Mouse (Mus musculus): ENCODE results near the gene Aldh3a1. TPM values are rescaled to one million over a fixed set of nuclear protein-coding genes. Genes with fewer than 3 reads are reported as not detected.

The Aldh3a1 gene
- polyA plus RNA-seq, 1 experiment = 0.35 TPM

DNA sequence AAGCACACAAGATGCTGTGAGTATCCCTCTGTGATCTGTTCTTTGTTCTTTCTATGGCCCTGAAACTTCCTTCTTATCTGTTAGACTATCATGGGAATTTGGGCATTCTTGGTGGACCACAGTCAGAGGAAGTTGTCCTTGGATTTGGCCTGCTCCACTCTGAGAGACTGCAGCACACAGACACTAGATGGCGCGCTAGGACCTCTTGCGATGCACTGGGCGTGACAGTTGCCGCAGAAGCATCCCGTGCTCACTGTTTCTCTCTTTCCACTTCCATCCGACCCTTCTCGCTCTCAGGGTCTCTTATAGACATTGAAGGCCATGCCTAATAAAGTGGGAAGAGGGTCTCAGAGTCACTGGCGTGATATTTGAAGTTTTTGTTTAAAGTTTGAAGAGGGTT, 13.9 kb upstream of the Aldh3a1 start:
- no peaks in the 10 kb centered on the region for H3K36me3 ChIP-seq (replicated peaks; ENCODE audit: low read length)
- no peak overlapping the region for H3K4me3 ChIP-seq (replicated peaks)
- TF ChIP-seq FLI1 (IDR thresholded peaks at IDR 0.05; ENCODE audit: low read length) (no peak), GATA1 (IDR thresholded peaks at IDR 0.05; ENCODE audit: borderline replicate concordance, low read length) (no peak)
- peaks cover 3% of the 10 kb centered on the region; the same call in 1 of the 2 replicates for H3K9me3 ChIP-seq
- H3K4me1 ChIP-seq = peaks cover 9% of the 10 kb centered on the region
- peaks cover 36% of the 10 kb centered on the region for H3K27me3 ChIP-seq (replicated peaks)

DNA sequence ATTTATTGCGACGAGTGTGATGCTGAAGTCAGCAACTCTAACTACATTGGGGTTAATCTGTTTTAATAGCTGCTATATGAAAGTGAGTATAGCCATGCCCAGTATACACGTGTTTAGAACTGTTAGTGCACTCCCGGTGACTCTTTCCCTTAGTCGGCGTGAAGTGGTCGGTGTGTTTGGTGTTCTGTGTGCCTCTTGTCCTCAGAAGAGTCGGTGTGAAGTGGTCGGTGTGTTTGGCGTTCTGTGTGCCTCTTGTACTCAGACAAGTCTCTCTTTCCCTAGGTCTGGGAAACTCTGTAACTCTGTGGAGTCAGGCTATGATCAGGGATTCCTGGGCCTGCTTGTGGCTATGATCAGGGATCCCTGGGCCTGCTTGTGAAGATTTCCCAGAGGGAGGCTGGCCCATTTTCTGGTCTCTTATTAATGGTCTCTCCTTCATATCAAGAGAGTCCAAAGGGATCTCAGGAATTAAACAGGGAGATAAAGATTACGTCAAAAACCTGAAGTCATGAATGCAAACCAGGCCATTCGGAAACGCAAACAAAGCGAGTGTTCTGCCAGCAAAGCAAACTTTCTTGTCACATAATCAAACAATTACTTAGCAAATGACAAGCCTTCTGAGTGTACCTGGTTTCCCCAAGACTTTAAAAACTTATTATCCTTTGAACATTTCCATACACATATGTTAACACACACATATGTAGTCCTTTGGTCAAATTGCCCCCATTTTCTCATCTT, 10.6 kb upstream of the Aldh3a1 start:
- H3K36me3 ChIP-seq (replicated peaks; ENCODE audit: low read length) = no peaks in the 10 kb centered on the region
- no peaks in the 10 kb centered on the region for H3K9me3 ChIP-seq
- H3K4me1 ChIP-seq = peaks cover 19% of the 10 kb centered on the region
- no peak for TF ChIP-seq FLI1 (IDR thresholded peaks at IDR 0.05; ENCODE audit: low read length)
- peaks cover 40% of the 10 kb centered on the region for H3K27me3 ChIP-seq (replicated peaks)
- no peak overlapping the region for H3K4me3 ChIP-seq (replicated peaks)

- TF ChIP-seq FLI1 (IDR thresholded peaks at IDR 0.05; ENCODE audit: low read length) = no peak
- TF ChIP-seq GATA1 (IDR thresholded peaks at IDR 0.05; ENCODE audit: borderline replicate concordance, low read length) = no peak
- Histone ChIP-seq H3K36me3 (replicated peaks; ENCODE audit: low read length) (no peaks in the 10 kb centered on the region), H3K9me3 (no peaks in the 10 kb centered on the region), H3K4me1 (peaks cover 23% of the 10 kb centered on the region), H3K4me3 (replicated peaks) (no peak overlapping the region), H3K27me3 (replicated peaks) (peaks cover 50% of the 10 kb centered on the region)
Measured at GRCm38 (mm10) chr11:61197935-61198334, 9.4 kb upstream of the Aldh3a1 start.

GRCm38 (mm10) chr11:61199620-61200362, 7.5 kb upstream of the Aldh3a1 start:
- Histone ChIP-seq H3K27me3 (replicated peaks) (peaks cover 46% of the 10 kb centered on the region), H3K36me3 (replicated peaks; ENCODE audit: low read length) (no peaks in the 10 kb centered on the region), H3K4me1 (peaks cover 21% of the 10 kb centered on the region), H3K4me3 (replicated peaks) (no peak overlapping the region), H3K9me3 (no peaks in the 10 kb centered on the region)
- TF ChIP-seq FLI1 (IDR thresholded peaks at IDR 0.05; ENCODE audit: low read length) (no peak), GATA1 (IDR thresholded peaks at IDR 0.05; ENCODE audit: borderline replicate concordance, low read length) (no peak)

DNA sequence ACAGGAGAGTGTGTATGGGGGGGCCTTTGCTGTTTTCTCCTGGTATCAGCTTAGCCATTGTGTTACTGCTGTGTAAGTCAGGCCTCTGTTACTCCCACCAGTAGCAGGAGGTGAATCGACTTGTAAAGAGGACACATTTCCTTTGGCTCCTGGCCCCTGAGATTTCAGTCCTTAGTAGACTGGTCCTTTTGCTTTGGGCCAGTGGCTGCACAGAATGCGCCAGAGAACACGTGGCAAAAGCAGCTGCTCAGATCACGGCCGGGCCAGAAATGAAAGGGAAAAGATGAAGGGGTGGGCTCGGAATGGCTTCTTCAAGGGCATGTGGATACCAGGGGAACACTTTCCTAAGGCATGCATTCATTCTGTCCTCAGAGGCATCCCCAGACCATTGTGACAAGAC, 5.2 kb upstream of the Aldh3a1 start:
- TF ChIP-seq GATA1 (IDR thresholded peaks at IDR 0.05; ENCODE audit: borderline replicate concordance, low read length) (no peak), FLI1 (IDR thresholded peaks at IDR 0.05; ENCODE audit: low read length) (no peak)
- H3K4me3 ChIP-seq (replicated peaks) = no peak overlapping the region
- no peaks in the 10 kb centered on the region for H3K36me3 ChIP-seq (replicated peaks; ENCODE audit: low read length)
- peaks cover 48% of the 10 kb centered on the region for H3K27me3 ChIP-seq (replicated peaks)
- H3K4me1 ChIP-seq = peaks cover 26% of the 10 kb centered on the region
- H3K9me3 ChIP-seq = no peaks in the 10 kb centered on the region

DNA sequence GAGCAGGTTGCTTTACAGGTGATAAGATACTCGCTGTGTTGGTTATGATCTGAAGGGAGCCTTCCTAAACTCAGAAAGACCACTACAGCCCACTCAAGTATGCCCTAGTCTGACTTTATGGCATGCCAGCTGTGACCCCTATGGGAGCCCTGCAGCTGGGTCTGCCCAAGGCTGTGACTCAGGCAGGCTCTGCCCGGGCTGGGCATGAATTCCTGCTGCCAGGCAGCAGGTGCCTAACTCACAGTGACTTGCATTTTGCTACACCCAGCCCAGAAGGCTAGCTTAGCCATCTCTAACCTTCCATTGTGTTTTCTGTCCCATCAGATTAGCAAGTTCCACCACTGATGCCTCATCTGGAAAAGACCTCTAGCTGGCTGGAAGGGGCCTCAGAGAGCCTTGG, 4.5 kb upstream of the Aldh3a1 start:
- Histone ChIP-seq H3K36me3 (replicated peaks; ENCODE audit: low read length) (no peaks in the 10 kb centered on the region), H3K4me3 (replicated peaks) (no peak overlapping the region), H3K4me1 (peaks cover 33% of the 10 kb centered on the region), H3K9me3 (no peaks in the 10 kb centered on the region), H3K27me3 (replicated peaks) (peaks cover 49% of the 10 kb centered on the region)
- TF ChIP-seq FLI1 (IDR thresholded peaks at IDR 0.05; ENCODE audit: low read length) (no peak), GATA1 (IDR thresholded peaks at IDR 0.05; ENCODE audit: borderline replicate concordance, low read length) (no peak)

DNA sequence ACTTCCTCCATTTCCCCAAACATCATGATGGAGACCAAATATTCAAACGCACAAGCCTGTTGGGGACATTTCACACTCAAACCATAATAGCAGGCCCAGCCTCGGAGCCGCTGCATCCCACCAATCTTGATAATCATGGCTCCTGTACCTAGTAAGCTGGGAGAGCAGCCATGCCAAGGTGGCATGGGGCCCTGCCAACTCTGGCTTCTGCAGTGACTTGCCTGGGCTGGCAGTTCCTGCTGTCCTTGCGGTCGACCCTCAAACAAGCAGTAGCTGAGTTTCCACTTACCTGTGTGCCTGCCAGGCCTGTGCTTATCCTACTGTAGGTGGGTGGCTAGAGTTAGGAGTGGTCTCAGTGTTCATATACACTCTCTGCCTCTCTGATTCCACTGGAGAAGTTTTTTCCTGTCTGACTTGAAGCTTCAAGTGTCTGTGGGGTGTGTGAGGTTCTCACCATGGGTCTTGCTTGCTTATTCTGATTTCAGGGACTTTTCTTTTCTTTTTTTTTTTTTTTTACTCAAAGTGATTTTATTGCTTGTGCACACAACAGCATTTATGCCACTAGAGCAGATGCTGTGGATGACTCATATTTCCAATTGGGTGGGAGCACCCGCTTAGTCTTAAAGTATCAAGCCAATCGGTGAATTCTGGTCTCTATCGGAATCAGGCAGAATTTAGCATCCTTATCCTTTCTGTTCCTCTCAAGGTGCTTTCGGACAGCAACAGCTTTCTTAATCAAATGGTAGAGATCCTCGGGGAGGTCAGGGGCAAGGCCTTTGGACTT, 2.0 kb upstream of the Aldh3a1 start:
- no peaks in the 10 kb centered on the region for H3K9me3 ChIP-seq
- peaks cover 42% of the 10 kb centered on the region for H3K4me1 ChIP-seq
- H3K4me3 ChIP-seq (replicated peaks) = no peak overlapping the region
- no peaks in the 10 kb centered on the region for H3K36me3 ChIP-seq (replicated peaks; ENCODE audit: low read length)
- TF ChIP-seq FLI1 (IDR thresholded peaks at IDR 0.05; ENCODE audit: low read length) (no peak), GATA1 (IDR thresholded peaks at IDR 0.05; ENCODE audit: borderline replicate concordance, low read length) (no peak)
- H3K27me3 ChIP-seq (replicated peaks) = peaks cover 62% of the 10 kb centered on the region

DNA sequence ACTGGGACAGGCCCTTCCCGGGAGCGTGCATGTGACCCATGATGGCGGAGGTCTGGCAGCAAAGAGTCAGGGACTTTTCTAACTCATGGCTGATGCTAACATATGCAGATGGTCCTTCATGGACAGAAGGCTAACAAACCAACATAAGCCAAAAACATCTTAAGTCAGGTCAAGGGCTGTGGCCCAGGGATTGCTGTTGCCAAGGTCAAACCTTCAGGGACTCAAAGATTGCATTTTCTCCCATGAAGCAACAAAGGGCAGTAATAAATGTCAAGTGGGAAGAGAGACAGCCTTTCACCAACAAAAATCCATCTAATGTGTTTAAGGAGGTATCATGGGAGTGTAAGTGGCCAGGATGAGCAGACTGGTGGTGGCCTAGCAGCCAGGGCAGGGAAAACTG, 1.2 kb upstream of the Aldh3a1 start:
- TF ChIP-seq FLI1 (IDR thresholded peaks at IDR 0.05; ENCODE audit: low read length) = no peak
- peaks cover 42% of the 10 kb centered on the region for H3K4me1 ChIP-seq
- H3K4me3 ChIP-seq (replicated peaks) = no peak overlapping the region
- H3K9me3 ChIP-seq = no peaks in the 10 kb centered on the region
- H3K36me3 ChIP-seq (replicated peaks; ENCODE audit: low read length) = no peaks in the 10 kb centered on the region
- H3K27me3 ChIP-seq (replicated peaks) = peaks cover 65% of the 10 kb centered on the region

DNA sequence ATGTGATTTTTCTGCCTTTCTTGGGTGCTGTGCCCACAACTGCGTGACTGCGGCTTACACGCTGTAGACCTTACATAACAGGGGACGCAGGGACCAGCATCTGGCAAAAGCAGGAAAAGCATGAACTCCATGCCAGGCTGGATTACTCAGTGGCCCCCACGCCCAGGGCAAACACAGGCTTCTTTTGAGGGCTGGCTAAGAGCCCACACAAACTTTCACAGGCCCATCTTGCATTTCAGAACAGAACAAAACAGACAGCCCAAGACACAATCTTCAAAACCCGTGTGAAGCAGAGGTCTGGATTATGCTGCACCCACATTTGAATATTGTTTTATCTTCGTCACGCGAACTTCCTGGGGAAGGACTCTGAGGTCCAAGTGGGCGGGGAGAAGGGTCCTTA, 979 bp downstream of the Aldh3a1 start:
- no peak for TF ChIP-seq GATA1 (IDR thresholded peaks at IDR 0.05; ENCODE audit: borderline replicate concordance, low read length)
- no peak for TF ChIP-seq FLI1 (IDR thresholded peaks at IDR 0.05; ENCODE audit: low read length)
- Histone ChIP-seq H3K27me3 (replicated peaks) (peaks cover 74% of the 10 kb centered on the region), H3K4me3 (replicated peaks) (peak overlapping the region; percentile 59), H3K4me1 (peaks cover 41% of the 10 kb centered on the region), H3K9me3 (no peaks in the 10 kb centered on the region), H3K36me3 (replicated peaks; ENCODE audit: low read length) (no peaks in the 10 kb centered on the region)

- peak overlapping the region; percentile 21 for H3K4me3 ChIP-seq (replicated peaks)
- no peak for TF ChIP-seq FLI1 (IDR thresholded peaks at IDR 0.05; ENCODE audit: low read length)
- TF ChIP-seq GATA1 (IDR thresholded peaks at IDR 0.05; ENCODE audit: borderline replicate concordance, low read length) = no peak
- peaks cover 94% of the 10 kb centered on the region for H3K27me3 ChIP-seq (replicated peaks)
- no peaks in the 10 kb centered on the region for H3K9me3 ChIP-seq
- peaks cover 36% of the 10 kb centered on the region for H3K4me1 ChIP-seq
- H3K36me3 ChIP-seq (replicated peaks; ENCODE audit: low read length) = no peaks in the 10 kb centered on the region
Measured at GRCm38 (mm10) chr11:61212102-61212501, 4.8 kb downstream of the Aldh3a1 start.
